ENCODE assay signal across 15 mouse cellular contexts in the genomic region with DNA sequence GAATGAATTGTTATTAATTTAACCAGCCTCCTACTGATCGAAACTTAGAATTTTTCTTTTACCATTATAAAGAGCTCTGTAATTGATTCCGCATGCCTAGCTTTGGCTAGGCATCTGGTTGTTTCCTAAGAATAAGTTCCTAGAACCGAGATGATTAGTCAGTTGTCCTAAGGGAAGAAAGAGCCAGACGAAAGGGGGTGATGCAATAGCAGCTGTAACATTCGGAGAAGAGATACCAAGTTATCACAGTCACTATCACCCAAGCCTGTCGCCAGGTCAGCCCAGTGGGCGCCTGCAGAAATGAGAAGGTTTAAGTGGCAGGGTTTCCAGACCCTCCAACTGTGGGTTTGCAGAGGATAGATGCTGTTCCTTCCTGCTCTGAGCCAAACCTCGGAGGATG.
DNase-seq lines count a peak whose midpoint lies in the region; ATAC-seq and TF ChIP-seq lines count a peak whose summit lies in the region.
"Had no signal": no experiment of that assay in that cellular context is flagged by ENCODE, and none has a peak within 500 bp of the region (broad histone marks: within the 10 kb centered on the region; RNA-seq: fewer than 3 reads in every experiment).

No protein-coding gene starts in this region.

- H3K27me3 ChIP-seq in embryonic facial prominence, embryonic 14.5 days (replicated peaks; ENCODE audit: control insufficient read depth, insufficient read depth, low read length): no peaks in the 10 kb centered on the region
- no peaks in the 10 kb centered on the region for H3K27me3 ChIP-seq in forebrain, embryonic 10.5 days (ENCODE audit: poor library complexity, severe bottlenecking)
- H3K27me3 ChIP-seq: limb, embryonic 15.5 days had no signal

- intact Hi-C loops in left cerebral cortex, adult 2 months (cut with DNase I): no loop called here

- TF ChIP-seq CTCF in left cerebral cortex, adult 2 months (IDR thresholded peaks at IDR 0.05): no peak

- no peak overlapping the region for H3K27ac ChIP-seq in embryonic facial prominence, embryonic 14.5 days (replicated peaks; ENCODE audit: low read depth, low read length)
- no peak overlapping the region for H3K27ac ChIP-seq in left cerebral cortex, adult 2 months
- no peak overlapping the region for H3K27ac ChIP-seq in forebrain, embryonic 10.5 days
- H3K27ac ChIP-seq: hindbrain, embryonic 10.5 days; limb, embryonic 15.5 days had no signal

- H3K4me2 ChIP-seq in embryonic facial prominence, embryonic 14.5 days (ENCODE audit: low read depth, low read length): no peak overlapping the region
- H3K4me2 ChIP-seq: heart, embryonic 11.5 days; limb, embryonic 15.5 days had no signal

- no peak for ATAC-seq in embryonic facial prominence, embryonic 14.5 days (ENCODE audit: low read depth)
- ATAC-seq: intestine, postnatal 0 days had no signal

- peaks cover 36% of the 10 kb centered on the region for H3K4me1 ChIP-seq in embryonic facial prominence, embryonic 14.5 days (ENCODE audit: control insufficient read depth, insufficient read depth, low read length)
- peaks cover 42% of the 10 kb centered on the region for H3K4me1 ChIP-seq in forebrain, embryonic 10.5 days

- no peaks in the 10 kb centered on the region for H3K9me3 ChIP-seq in embryonic facial prominence, embryonic 14.5 days (ENCODE audit: control insufficient read depth, low read length)
- no peaks in the 10 kb centered on the region for H3K9me3 ChIP-seq in forebrain, embryonic 10.5 days
- H3K9me3 ChIP-seq: hindbrain, embryonic 10.5 days; limb, embryonic 15.5 days had no signal

- H3K36me3 ChIP-seq in embryonic facial prominence, embryonic 14.5 days (ENCODE audit: control insufficient read depth, insufficient read depth, low read length): no peaks in the 10 kb centered on the region
- H3K36me3 ChIP-seq in forebrain, embryonic 10.5 days (replicated peaks): no peaks in the 10 kb centered on the region
- H3K36me3 ChIP-seq: hindbrain, embryonic 10.5 days; limb, embryonic 15.5 days had no signal

- WGBS in embryonic facial prominence, embryonic 14.5 days: 47% methylated on average over 8 of the region's 8 CpGs
- 80% methylated on average over 8 of the region's 8 CpGs for WGBS in forebrain, embryonic 10.5 days

- DNase-seq in adrenal gland, postnatal 10 days: peak; percentile 6
- no peak for DNase-seq in adrenal gland, postnatal 25 days
- peak; percentile 24 for DNase-seq in lung, postnatal 36 days
- no peak for DNase-seq in lung, postnatal 4 days
- DNase-seq in embryonic facial prominence, embryonic 14.5 days (ENCODE audit: low spot score): peak; percentile 84
- peak; percentile 70 for DNase-seq in skeletal muscle tissue, adult 2 months (ENCODE audit: low read depth, low spot score)
- no peak for DNase-seq in left cerebral cortex, adult 2 months (ENCODE audit: extremely low spot score in 1 of 2, low spot score in 2 of 2)
- no peak for DNase-seq in forebrain, embryonic 10.5 days (ENCODE audit: extremely low spot score, low spot score)
- DNase-seq: cerebellum, postnatal 25 days; kidney, postnatal 25 days had no signal

- no peak overlapping the region for H3K9ac ChIP-seq in embryonic facial prominence, embryonic 14.5 days (ENCODE audit: low read depth, low read length)
- H3K9ac ChIP-seq: limb, embryonic 15.5 days had no signal

- no peak overlapping the region for H3K4me3 ChIP-seq in embryonic facial prominence, embryonic 14.5 days (ENCODE audit: low read depth, low read length)
- H3K4me3 ChIP-seq in left cerebral cortex, adult 2 months: no peak overlapping the region
- no peak overlapping the region for H3K4me3 ChIP-seq in forebrain, embryonic 10.5 days
- H3K4me3 ChIP-seq: erythroblast, embryonic 14.5 days; hindbrain, embryonic 10.5 days; limb, embryonic 15.5 days had no signal

Comparison
In these comparisons a context has a peak if more than half of its experiments do, and no peak if none do; other contexts are left out.
1. DNase-seq: peak in adrenal gland, postnatal 10 days (single experiment), lung, postnatal 36 days (single experiment), embryonic facial prominence, embryonic 14.5 days (single experiment) and skeletal muscle tissue, adult 2 months (single experiment); none in adrenal gland, postnatal 25 days (single experiment), lung, postnatal 4 days (0 of 2), left cerebral cortex, adult 2 months (0 of 2) and forebrain, embryonic 10.5 days (single experiment).